Mouse (Mus musculus): ENCODE measurements at regions not wholly inside any gene's neighbourhood (a gene's known extent, or its start where the extent isn't known, plus 50 kb on each side); places are given as distances from the start of the nearest gene placed in this dataset.

GRCm38 (mm10) chr13:100933265-100933664 lies 100.0 kb upstream of the Slc30a5 start:
- no peak for DNase-seq (ENCODE audit: low read depth, low spot score)

- DNase-seq (ENCODE audit: low read depth, low spot score) = no peak
These were observed 66.3 kb upstream of the Slc30a5 start for GRCm38 (mm10) chr13:100899566-100899965.

- DNase-seq (ENCODE audit: low read depth, low spot score) = no peak
These were observed 60.6 kb upstream of the Slc30a5 start for GRCm38 (mm10) chr13:100893871-100894270.

GRCm38 (mm10) chr13:100893096-100893495 lies 59.9 kb upstream of the Slc30a5 start:
- DNase-seq (ENCODE audit: low read depth, low spot score) = no peak

GRCm38 (mm10) chr13:100892647-100893071 lies 59.4 kb upstream of the Slc30a5 start:
- peak; percentile 92 for DNase-seq (ENCODE audit: low read depth, low spot score)

GRCm38 (mm10) chr13:100892204-100892603 lies 59.0 kb upstream of the Slc30a5 start:
- peak; percentile 91 for DNase-seq (ENCODE audit: low read depth, low spot score)

- DNase-seq (ENCODE audit: low read depth, low spot score) = peak; percentile 58
These were observed 57.2 kb upstream of the Slc30a5 start for GRCm38 (mm10) chr13:100890457-100890856.

GRCm38 (mm10) chr13:100888481-100888880 lies 55.3 kb upstream of the Slc30a5 start:
- no peak for DNase-seq (ENCODE audit: low read depth, low spot score)

- no peak for DNase-seq (ENCODE audit: low read depth, low spot score)
These were observed 50.5 kb upstream of the Slc30a5 start for GRCm38 (mm10) chr13:100883711-100884110.
